Mouse (Mus musculus) neural tube, postnatal 0 days (tissue): ENCODE measurements around the gene Slc25a23. TPM values are rescaled to one million over a fixed set of nuclear protein-coding genes. Genes with fewer than 3 reads are reported as not detected.

Experiments
- polyA plus RNA-seq: library from polyadenylated mRNA; unstranded; fragments of >200 nt; fragmentation: Nextera tagmentation; extraction: Ambion mirVana; gene quantifications from 2 replicates; pipeline ENCODE4 v1.2.1, GENCODE M21; 2015

The Slc25a23 gene
- 54.5 and 58.2 TPM in 2 replicates for polyA plus RNA-seq

DNA sequence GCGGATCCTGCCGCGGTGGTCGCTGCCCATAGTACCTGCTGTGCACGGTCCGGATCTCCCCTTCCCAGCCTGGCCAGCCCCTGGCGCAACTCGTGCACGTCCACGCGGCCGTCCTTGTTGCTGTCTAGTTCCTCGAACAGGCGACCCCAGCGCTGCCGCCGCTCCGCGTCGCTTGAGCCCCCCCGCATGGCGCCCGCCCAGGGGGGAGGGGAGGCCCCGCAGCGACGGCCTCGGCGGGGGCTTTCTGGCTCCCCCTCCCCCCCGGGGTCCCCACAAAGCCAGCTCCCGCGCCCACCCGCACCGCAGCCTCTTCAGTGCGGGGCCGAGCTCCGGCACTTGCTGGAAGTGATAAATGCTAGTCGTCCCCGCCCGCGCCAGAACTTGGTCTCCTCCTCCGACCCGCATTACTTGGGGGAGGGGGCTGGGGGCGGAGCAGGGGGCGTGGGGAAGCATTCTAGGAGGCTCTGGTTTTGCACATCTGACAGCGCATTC lies at the start of gene Slc25a23:
Gene Slc25a23 (minus strand): TSS at position 378 of the 492 bp plus-strand sequence.

DNA sequence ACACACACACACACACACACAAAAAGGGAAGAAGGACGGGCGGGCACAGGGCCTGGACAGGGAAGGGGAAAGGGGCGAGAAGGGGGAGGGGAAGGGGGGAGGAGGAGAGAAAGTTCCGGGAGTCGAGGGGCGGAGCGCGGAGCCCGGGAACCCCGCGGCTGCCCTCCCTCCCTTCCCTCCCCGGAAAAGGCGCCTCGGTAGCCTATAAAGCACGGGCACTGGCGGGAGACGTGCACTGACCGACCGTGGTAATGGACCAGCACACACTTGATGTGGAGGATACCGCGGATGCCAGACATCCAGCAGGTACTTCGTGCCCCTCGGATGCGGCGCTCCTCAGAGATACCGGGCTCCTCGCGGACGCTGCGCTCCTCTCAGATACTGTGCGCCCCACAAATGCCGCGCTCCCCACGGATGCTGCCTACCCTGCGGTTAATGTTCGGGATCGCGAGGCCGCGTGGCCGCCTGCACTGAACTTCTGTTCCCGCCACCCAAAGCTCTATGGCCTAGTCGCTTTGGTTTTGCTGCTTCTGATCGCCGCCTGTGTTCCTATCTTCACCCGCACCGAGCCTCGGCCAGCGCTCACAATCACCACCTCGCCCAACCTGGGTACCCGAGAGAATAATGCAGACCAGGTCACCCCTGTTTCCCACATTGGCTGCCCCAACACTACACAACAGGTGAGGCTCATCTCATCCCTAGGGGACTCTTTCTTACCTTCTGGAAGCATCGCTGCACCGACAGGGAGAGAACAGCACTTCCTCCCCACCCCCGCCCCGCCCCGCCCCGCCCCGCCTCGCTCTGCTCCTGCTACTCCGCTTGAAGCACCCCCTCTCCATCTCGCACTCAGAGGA lies 45.7 kb upstream of the Slc25a23 start, which contains the start of gene Tnfsf9:
Gene Tnfsf9 (plus strand): TSS at position 145 of the 854 bp plus-strand sequence.

DNA sequence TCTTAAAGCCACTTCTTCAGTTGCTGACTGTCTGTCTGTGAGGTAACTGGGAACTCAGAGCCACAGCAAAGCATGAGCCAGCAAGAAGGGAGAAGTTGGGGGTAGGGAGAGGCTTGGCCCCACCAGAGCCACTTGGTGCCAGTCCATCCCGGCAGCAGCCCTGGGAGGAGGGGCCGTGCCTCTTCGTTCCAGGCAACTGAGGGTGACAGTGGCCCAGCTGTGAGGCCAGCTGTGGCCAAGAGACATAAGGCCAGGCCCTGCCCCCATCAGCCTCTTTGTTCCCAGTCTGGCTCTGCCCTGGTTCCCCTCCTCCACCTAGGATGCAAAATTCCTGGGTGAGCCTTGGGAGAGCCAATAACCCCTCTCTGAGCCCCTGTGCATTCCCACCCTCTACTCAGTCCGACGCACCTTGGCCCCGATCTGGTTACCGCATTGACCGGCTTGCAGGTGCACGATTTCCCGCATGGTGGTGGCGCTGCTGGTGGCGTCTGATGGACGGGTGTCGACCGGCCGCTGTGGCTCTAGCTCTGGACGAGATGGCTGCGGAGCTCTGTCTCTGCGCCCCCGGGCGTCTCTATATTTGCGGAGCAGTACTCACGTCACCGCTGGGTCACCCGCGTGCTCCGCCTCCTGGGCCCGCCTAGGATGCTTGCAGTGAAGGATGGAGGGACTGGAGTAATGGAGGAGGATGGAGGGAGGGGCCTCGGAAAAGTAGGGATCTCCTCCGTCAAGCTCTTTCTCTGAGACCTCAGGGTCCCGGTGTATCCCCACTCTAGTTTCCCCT lies 27.6 kb upstream of the Slc25a23 start, which contains the start of gene Tubb4a:
Gene Tubb4a (minus strand): TSS at position 734 of the 784 bp plus-strand sequence.

DNA sequence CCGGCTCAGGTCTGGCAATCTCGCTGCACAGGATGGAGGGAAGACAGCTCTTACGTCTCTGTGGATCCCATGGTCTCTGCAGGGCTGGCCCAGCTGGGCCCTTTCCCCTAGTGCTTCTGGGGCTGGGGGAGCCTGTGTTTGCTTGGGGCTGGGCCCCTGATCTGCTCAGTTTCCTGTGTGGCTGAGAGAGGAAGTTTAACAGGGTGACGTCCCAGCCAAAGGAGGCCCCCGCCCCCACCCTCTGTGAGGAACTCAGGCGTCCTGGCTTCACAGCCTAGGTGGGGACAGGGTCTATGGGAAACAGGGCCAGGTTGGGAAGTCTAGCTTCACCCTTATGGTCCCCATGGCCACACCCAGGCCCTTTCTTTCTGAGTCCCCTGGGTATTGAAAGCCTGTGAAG lies 18.7 kb upstream of the Slc25a23 start, which contains the start of gene Dennd1c:
Gene Dennd1c (minus strand): TSS at position 179 of the 400 bp plus-strand sequence.

DNA sequence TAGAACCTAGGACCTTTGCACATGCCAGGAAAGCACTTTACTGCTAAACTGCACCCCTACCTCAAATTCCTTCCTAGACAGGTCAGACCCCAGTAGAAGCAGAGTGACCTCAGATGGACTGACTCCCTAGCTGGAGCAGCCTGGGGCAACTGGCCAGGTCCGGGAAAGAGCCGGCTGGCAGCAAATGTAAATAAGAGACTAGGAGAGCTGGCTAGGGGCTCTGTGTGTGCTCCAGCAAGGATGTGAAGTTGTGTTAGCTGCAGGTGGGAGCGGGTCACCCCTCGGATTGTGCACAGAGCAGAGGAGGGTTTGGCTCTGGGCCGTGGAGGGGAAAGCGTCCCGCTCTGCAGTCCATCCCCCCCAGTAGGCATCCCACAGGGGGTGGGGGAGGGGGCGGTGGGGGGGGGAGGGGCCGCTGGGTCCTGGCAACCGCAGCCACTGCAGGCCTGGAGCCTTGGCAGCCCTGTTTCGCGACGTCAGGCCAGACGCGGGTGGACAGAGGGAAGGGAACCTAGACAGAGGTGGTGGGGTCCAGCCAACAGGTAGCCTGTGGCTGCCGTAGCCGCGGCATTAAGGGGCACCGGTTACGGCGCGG lies 675 bp downstream of the Slc25a23 start, which contains the start of gene Crb3:
Gene Crb3 (plus strand): TSS at position 215 of the 595 bp plus-strand sequence.

DNA sequence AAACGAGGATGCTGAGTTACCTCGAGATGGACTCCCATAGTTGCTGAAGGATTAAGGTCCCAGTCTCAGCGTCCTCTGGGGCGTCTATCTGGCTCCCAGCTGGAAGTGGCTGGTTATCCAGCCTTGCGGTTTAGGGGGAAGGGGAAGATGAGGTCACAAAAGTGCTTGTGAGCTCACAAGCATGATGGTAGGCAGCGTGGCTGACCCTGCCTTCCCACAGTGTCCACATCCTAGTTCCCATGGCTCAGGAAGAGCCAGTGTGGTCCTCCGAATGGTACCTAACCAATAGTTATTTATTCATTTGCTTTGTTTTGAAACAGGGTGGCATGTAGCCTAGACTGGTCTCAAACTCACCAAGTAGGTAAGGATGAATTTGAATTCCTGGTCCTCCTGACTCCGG lies 18.1 kb downstream of the Slc25a23 start, which contains the start of gene Slc25a41:
Gene Slc25a41 (minus strand): TSS at position 101 of the 400 bp plus-strand sequence.

DNA sequence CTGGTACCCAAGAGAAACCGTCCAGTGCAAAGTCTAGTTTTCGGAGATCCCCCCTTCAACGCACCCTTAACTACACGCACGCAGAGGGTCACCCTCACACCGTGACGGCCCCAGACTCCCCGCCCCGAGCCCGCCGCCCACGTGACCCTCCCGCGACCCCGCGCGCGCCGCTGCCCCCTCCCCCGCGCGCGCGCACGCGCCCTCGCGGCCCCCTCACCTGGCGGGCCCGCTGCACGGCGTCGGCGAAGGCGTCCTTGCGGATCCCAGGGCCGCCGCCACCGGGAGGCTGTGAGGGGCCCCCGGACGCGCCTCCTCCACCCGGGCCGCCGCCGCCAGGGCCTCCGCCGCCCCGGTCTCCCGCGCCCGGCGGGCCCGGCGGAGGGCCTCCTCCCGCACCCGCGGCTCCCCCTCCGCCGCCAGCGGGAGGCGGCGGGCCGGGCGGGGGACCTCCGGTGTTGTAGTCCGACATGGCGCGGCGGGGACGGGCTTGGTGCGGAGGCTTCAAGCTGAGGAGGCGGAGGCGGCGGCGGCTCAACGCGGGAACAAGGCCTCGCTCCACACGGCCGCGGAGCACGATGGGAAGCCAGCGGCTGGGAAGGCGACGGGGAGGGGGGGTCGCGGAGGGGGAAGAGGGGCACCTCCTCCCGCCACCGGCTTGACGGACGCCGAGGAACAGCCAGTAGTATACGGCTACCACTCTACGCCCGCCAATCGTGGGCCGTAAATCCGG lies 28.6 kb downstream of the Slc25a23 start, which contains the start of gene Khsrp:
Gene Khsrp (minus strand): TSS at position 592 of the 730 bp plus-strand sequence.

DNA sequence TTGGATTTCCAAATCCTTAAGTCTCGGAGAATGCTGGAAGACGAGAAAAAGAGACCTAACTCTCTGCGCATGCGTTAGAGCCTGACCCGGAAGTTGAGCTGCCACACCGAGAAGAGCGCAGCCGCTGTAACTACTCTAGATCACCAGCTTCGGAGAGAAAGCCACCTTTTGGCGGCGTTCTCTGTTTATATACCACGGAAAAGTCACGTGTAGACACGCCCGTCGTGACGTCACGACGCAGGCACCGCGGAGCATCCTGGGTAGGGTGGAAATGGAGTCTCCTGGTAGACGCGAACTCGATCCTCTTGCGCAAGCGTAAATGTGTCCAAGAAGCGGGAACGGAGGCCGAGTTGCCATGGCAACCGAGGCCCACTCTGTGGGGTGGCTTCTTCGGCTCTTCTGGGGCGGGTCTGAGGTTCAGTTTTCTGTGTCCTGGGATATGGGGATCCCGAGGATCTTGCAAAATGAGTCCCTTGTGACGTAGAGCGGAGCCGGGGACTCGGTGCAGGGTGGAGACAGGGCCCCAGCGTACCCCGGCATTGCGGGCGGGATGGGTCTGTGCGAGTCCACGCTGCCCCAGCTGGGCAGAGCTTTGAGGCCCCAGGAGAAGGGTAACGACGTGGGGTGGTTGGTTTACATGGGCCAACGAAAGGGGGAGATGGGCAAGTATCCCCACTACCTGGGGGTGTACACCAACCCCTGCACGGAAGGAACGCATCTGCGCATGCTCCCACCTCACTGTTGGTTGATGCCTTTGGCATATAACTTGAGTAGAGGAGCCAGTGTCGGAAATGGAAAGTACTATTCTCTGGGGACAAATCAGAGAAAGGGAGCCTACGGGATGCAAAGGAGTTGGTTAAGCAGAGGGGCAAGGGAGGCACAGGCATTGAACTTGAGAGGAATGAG lies 48.2 kb downstream of the Slc25a23 start, which contains the start of the genes Gtf2f1 and Gm17949:
Gene Gtf2f1 (minus strand): TSS at position 53 of the 906 bp plus-strand sequence.
Gene Gm17949 (plus strand): TSS at position 234 of the 906 bp plus-strand sequence.

DNA sequence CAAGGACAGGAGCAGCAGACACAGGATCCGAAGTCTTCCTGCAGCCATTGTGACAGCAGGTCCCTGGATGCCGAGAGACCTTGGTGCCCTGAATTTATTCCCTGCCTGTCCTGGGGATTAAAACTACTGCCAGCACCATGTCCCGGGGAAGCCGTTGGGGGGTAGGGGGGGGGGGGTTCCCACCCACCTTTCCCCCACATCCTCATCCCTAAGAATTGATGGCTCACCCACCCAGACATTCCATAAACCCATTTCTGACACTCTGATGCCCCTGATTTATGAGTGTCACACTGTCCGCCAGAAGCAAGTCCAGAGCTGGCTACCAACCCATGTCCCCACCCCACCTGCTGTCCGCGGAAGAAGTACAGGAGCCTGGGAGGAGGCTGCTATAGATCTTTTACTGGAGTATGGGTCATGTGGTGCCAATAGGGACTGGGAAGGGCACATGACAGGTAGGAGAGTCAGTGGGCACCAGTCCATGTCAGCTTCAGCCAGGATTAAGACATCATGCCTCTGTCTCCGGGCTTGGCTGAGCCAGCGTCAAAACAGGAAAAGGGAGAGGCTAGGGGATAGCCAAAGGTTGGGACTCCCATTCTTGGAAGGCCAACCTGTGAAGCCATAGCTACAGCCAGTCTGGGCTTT lies 59.6 kb downstream of the Slc25a23 start, which contains the start of gene Pspn:
Gene Pspn (minus strand): TSS at position 51 of the 642 bp plus-strand sequence.

DNA sequence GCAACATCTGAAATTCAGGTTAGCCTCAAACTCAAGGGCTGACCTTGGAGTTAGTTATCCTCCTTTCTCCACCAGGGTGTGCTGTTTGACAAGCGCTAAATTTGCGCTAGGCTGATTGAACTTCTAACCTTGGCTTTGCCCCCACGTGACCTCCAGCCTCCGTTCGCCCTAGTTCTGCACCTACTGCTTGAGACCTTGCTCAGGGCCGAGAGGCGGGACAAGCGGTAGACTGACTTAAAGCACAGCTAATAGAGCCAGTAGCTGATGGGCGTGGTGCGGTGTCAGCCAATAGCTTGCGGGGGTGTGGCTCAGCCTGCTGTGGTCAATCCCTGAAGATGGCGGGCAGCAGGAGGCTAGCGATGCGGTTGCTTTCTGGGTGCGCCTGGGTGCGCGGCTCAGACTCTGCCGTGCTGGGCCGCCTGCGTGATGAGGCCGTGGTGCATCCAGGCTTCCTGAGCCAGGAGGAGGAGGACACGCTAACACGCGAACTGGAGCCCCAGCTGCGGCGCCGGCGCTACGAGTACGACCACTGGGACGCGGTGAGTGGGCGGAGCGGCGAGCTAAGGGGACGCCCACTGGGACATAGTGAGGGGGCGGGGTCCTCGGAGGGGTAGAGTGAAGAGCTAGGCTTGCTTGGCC lies 62.5 kb downstream of the Slc25a23 start, which contains the start of gene Alkbh7:
Gene Alkbh7 (plus strand): TSS at position 311 of the 639 bp plus-strand sequence.

Other genes with a start within 250 kb of the Slc25a23 start
- gene Rfx2, start 228.8 kb downstream of the Slc25a23 start, polyA plus RNA-seq, result 3.5 and 4.8 TPM in 2 replicates
- not detected in 2 replicates for gene Acsbg2, start 185.4 kb downstream of the Slc25a23 start, polyA plus RNA-seq
- gene 1700061G19Rik, start 184.4 kb downstream of the Slc25a23 start, polyA plus RNA-seq, result 0.15 and 0.24 TPM in 2 replicates
- gene Mllt1, start 124.4 kb downstream of the Slc25a23 start, polyA plus RNA-seq, result 51.9 and 56.7 TPM in 2 replicates
- not detected in 2 replicates for gene Acer1, start 77.7 kb downstream of the Slc25a23 start, polyA plus RNA-seq
- gene Clpp, start 69.6 kb downstream of the Slc25a23 start, polyA plus RNA-seq, result 171 and 179 TPM in 2 replicates
- 81.0 and 82.8 TPM in 2 replicates for gene Alkbh7, start 62.5 kb downstream of the Slc25a23 start, polyA plus RNA-seq
- 0.62 TPM in 1 of 2 replicates, not detected in the other for gene Pspn, start 59.8 kb downstream of the Slc25a23 start, polyA plus RNA-seq
- 47.1 and 52.5 TPM in 2 replicates for gene Gtf2f1, start 48.6 kb downstream of the Slc25a23 start, polyA plus RNA-seq
- gene Gm17949, start 48.4 kb downstream of the Slc25a23 start, polyA plus RNA-seq, result 0.39 TPM in 2 replicates
- gene Khsrp, start 28.3 kb downstream of the Slc25a23 start, polyA plus RNA-seq, result 27.2 and 28.1 TPM in 2 replicates
- gene Slc25a41, start 18.2 kb downstream of the Slc25a23 start, polyA plus RNA-seq, result not detected in 2 replicates
- 2.5 and 3.3 TPM in 2 replicates for gene Crb3, start 758 bp downstream of the Slc25a23 start, polyA plus RNA-seq
- gene Dennd1c, start 18.7 kb upstream of the Slc25a23 start, polyA plus RNA-seq, result 2.1 and 2.5 TPM in 2 replicates
- gene Tubb4a, start 27.9 kb upstream of the Slc25a23 start, polyA plus RNA-seq, result 282 and 305 TPM in 2 replicates
- 5.9 and 6.7 TPM in 2 replicates for gene Tnfsf9, start 45.5 kb upstream of the Slc25a23 start, polyA plus RNA-seq
- 1.4 and 2.6 TPM in 2 replicates for gene Cd70, start 89.9 kb upstream of the Slc25a23 start, polyA plus RNA-seq
- gene Tnfsf14, start 134.3 kb upstream of the Slc25a23 start, polyA plus RNA-seq, result not detected in 2 replicates
- 1.3 and 1.7 TPM in 2 replicates for gene C3, start 168.3 kb upstream of the Slc25a23 start, polyA plus RNA-seq
- 23.7 and 24.6 TPM in 2 replicates for gene Gpr108, start 188.6 kb upstream of the Slc25a23 start, polyA plus RNA-seq
- gene Trip10, start 189.6 kb upstream of the Slc25a23 start, polyA plus RNA-seq, result 8.9 and 9.1 TPM in 2 replicates
- gene Vav1, start 219.2 kb upstream of the Slc25a23 start, polyA plus RNA-seq, result 2.4 and 2.5 TPM in 2 replicates